Mouse (Mus musculus) neural tube, embryonic 12.5 days (tissue): ENCODE data around the gene Esrrg. TPM values are rescaled to one million over a fixed set of nuclear protein-coding genes. Genes with fewer than 3 reads are reported as not detected.

Source experiments
- ATAC-seq: fragments of 200-750 bp; cut with Nextera tagmentation; 2 replicates; pipeline ENCODE4 v1.8.0; 2017; ENCODE audit warnings: low read depth, mild to moderate bottlenecking, moderate TSS enrichment, moderate library complexity; ENCODE audit not compliant: low FRiP score
- H3K27ac ChIP-seq: fragments of 300-500 bp; sonication (generic); 2 replicates; pipeline ENCODE4 v1.5.1; 2016
- H3K27me3 ChIP-seq: fragments of 300-500 bp; sonication (generic); replicated peaks from 2 replicates; pipeline ENCODE4 v1.6.1; 2016; ENCODE audit warnings: mild to moderate bottlenecking
- H3K36me3 ChIP-seq: fragments of 300-500 bp; sonication (generic); 2 replicates; pipeline ENCODE4 v1.6.1; 2016; ENCODE audit warnings: mild to moderate bottlenecking
- H3K4me1 ChIP-seq: fragments of 300-500 bp; sonication (generic); 2 replicates; pipeline ENCODE4 v1.6.1; 2016
- H3K4me2 ChIP-seq: fragments of 300-500 bp; sonication (generic); replicated peaks from 2 replicates; pipeline ENCODE4 v1.6.1; 2016; ENCODE audit warnings: mild to moderate bottlenecking
- H3K4me3 ChIP-seq: fragments of 300-500 bp; sonication (generic); 2 replicates; pipeline ENCODE4 v1.5.1; 2016
- H3K9ac ChIP-seq: fragments of 300-500 bp; sonication (generic); 2 replicates; pipeline ENCODE4 v1.6.1; 2016; ENCODE audit warnings: mild to moderate bottlenecking
- H3K9me3 ChIP-seq: fragments of 300-500 bp; sonication (generic); 2 replicates; pipeline ENCODE4 v1.6.1; 2016; ENCODE audit warnings: mild to moderate bottlenecking
- WGBS: fragments of 180-500 bp; shearing (Covaris S2); methylation state at CpG from one replicate; pipeline ENCODE4 v1.1.7; 2016; 5-methylcytosine and 5-hydroxymethylcytosine counted together
- polyA plus RNA-seq: library from polyadenylated mRNA; unstranded; fragments of >200 nt; fragmentation: Nextera tagmentation; extraction: Ambion mirVana; gene quantifications from 2 replicates; pipeline ENCODE4 v1.2.1, GENCODE M21; 2016

Gene Esrrg
- polyA plus RNA-seq, 1 experiment from 2014 or later = 17.8 TPM

GRCm38 (mm10) chr1:188046691-188047121, 438.1 kb downstream of the Esrrg start:
- H3K27ac ChIP-seq = no peak overlapping the region
- WGBS = 80% methylated on average over 6 of the region's 6 CpGs
- H3K4me3 ChIP-seq = no peak overlapping the region
- no peaks in the 10 kb centered on the region for H3K27me3 ChIP-seq
- H3K9me3 ChIP-seq = no peaks in the 10 kb centered on the region
- H3K4me1 ChIP-seq = no peaks in the 10 kb centered on the region
- no peaks in the 10 kb centered on the region for H3K36me3 ChIP-seq
- no peak overlapping the region for H3K4me2 ChIP-seq
- no peak overlapping the region for H3K9ac ChIP-seq
- ATAC-seq = no peak

- H3K9ac ChIP-seq = no peak overlapping the region
- no peaks in the 10 kb centered on the region for H3K9me3 ChIP-seq
- H3K36me3 ChIP-seq = no peaks in the 10 kb centered on the region
- H3K27ac ChIP-seq = no peak overlapping the region
- no peak for ATAC-seq
- H3K27me3 ChIP-seq = no peaks in the 10 kb centered on the region
- no peak overlapping the region for H3K4me2 ChIP-seq
- 83% methylated on average over 3 of the region's 3 CpGs for WGBS
- H3K4me1 ChIP-seq = no peaks in the 10 kb centered on the region
- no peak overlapping the region for H3K4me3 ChIP-seq
Measured at GRCm38 (mm10) chr1:188047148-188047547, 438.6 kb downstream of the Esrrg start.

- 79% methylated on average over 3 of the region's 3 CpGs for WGBS
- no peak overlapping the region for H3K27ac ChIP-seq
- H3K4me2 ChIP-seq = no peak overlapping the region
- no peak overlapping the region for H3K9ac ChIP-seq
- ATAC-seq = no peak
- no peaks in the 10 kb centered on the region for H3K9me3 ChIP-seq
- H3K36me3 ChIP-seq = no peaks in the 10 kb centered on the region
- no peak overlapping the region for H3K4me3 ChIP-seq
- H3K27me3 ChIP-seq = no peaks in the 10 kb centered on the region
- no peaks in the 10 kb centered on the region for H3K4me1 ChIP-seq
Measured at GRCm38 (mm10) chr1:188055888-188056287, 447.3 kb downstream of the Esrrg start.

GRCm38 (mm10) chr1:188057892-188058291, 449.3 kb downstream of the Esrrg start:
- Histone ChIP-seq H3K9ac (no peak overlapping the region), H3K27me3 (no peaks in the 10 kb centered on the region), H3K36me3 (no peaks in the 10 kb centered on the region), H3K4me3 (no peak overlapping the region), H3K9me3 (no peaks in the 10 kb centered on the region), H3K4me1 (no peaks in the 10 kb centered on the region), H3K4me2 (no peak overlapping the region), H3K27ac (no peak overlapping the region)
- WGBS = 73% methylated on average over 4 of the region's 4 CpGs
- ATAC-seq = no peak

- H3K4me1 ChIP-seq = no peaks in the 10 kb centered on the region
- H3K36me3 ChIP-seq = no peaks in the 10 kb centered on the region
- H3K27me3 ChIP-seq = no peaks in the 10 kb centered on the region
- H3K4me2 ChIP-seq = no peak overlapping the region
- 88% methylated on average over 6 of the region's 6 CpGs for WGBS
- H3K9me3 ChIP-seq = no peaks in the 10 kb centered on the region
- no peak for ATAC-seq
- no peak overlapping the region for H3K27ac ChIP-seq
- H3K9ac ChIP-seq = no peak overlapping the region
- H3K4me3 ChIP-seq = no peak overlapping the region
Measured at GRCm38 (mm10) chr1:188059006-188059405, 450.4 kb downstream of the Esrrg start.

- no peak for ATAC-seq
- Histone ChIP-seq H3K4me3 (no peak overlapping the region), H3K27me3 (no peaks in the 10 kb centered on the region), H3K27ac (no peak overlapping the region), H3K4me2 (no peak overlapping the region), H3K4me1 (no peaks in the 10 kb centered on the region), H3K36me3 (no peaks in the 10 kb centered on the region), H3K9me3 (no peaks in the 10 kb centered on the region), H3K9ac (no peak overlapping the region)
- WGBS = 84% methylated on average over 7 of the region's 7 CpGs
Measured at GRCm38 (mm10) chr1:188060493-188060892, 451.9 kb downstream of the Esrrg start.

GRCm38 (mm10) chr1:188068833-188069232, 460.2 kb downstream of the Esrrg start:
- H3K9me3 ChIP-seq = no peaks in the 10 kb centered on the region
- H3K27me3 ChIP-seq = no peaks in the 10 kb centered on the region
- no peaks in the 10 kb centered on the region for H3K4me1 ChIP-seq
- no peak overlapping the region for H3K4me3 ChIP-seq
- H3K4me2 ChIP-seq = no peak overlapping the region
- no peak overlapping the region for H3K9ac ChIP-seq
- WGBS = 83% methylated on average over 9 of the region's 9 CpGs
- no peak overlapping the region for H3K27ac ChIP-seq
- no peaks in the 10 kb centered on the region for H3K36me3 ChIP-seq
- ATAC-seq = no peak

- H3K9me3 ChIP-seq = no peaks in the 10 kb centered on the region
- no peaks in the 10 kb centered on the region for H3K4me1 ChIP-seq
- H3K4me2 ChIP-seq = no peak overlapping the region
- no peaks in the 10 kb centered on the region for H3K36me3 ChIP-seq
- no peak overlapping the region for H3K27ac ChIP-seq
- H3K4me3 ChIP-seq = no peak overlapping the region
- H3K27me3 ChIP-seq = no peaks in the 10 kb centered on the region
- no peak for ATAC-seq
- H3K9ac ChIP-seq = no peak overlapping the region
Measured at GRCm38 (mm10) chr1:188069849-188070248, 461.3 kb downstream of the Esrrg start.

- ATAC-seq = no peak
- Histone ChIP-seq H3K4me2 (no peak overlapping the region), H3K27ac (no peak overlapping the region), H3K9ac (no peak overlapping the region), H3K4me1 (no peaks in the 10 kb centered on the region), H3K36me3 (no peaks in the 10 kb centered on the region; the same call in 1 of the 2 replicates), H3K4me3 (no peak overlapping the region), H3K27me3 (no peaks in the 10 kb centered on the region), H3K9me3 (no peaks in the 10 kb centered on the region)
- 91% methylated on average over 11 of the region's 11 CpGs for WGBS
Measured at GRCm38 (mm10) chr1:188077561-188078195, 469.1 kb downstream of the Esrrg start.

- no peak for ATAC-seq
- Histone ChIP-seq H3K9me3 (no peaks in the 10 kb centered on the region), H3K36me3 (no peaks in the 10 kb centered on the region; the same call in 1 of the 2 replicates), H3K4me3 (no peak overlapping the region), H3K4me1 (peaks cover 5% of the 10 kb centered on the region; the same call in 1 of the 2 replicates), H3K27me3 (no peaks in the 10 kb centered on the region), H3K9ac (no peak overlapping the region), H3K27ac (no peak overlapping the region), H3K4me2 (no peak overlapping the region)
- 46% methylated on average over 12 of the region's 12 CpGs for WGBS
Measured at GRCm38 (mm10) chr1:188080261-188080875, 471.8 kb downstream of the Esrrg start.

- Histone ChIP-seq H3K27ac (no peak overlapping the region), H3K4me1 (peaks cover 5% of the 10 kb centered on the region), H3K9me3 (no peaks in the 10 kb centered on the region), H3K36me3 (no peaks in the 10 kb centered on the region), H3K4me2 (no peak overlapping the region), H3K4me3 (no peak overlapping the region), H3K9ac (no peak overlapping the region), H3K27me3 (no peaks in the 10 kb centered on the region)
- WGBS = 70% methylated on average over 18 of the region's 18 CpGs
- ATAC-seq = no peak
Measured at GRCm38 (mm10) chr1:188082665-188083640, 474.4 kb downstream of the Esrrg start.

- Histone ChIP-seq H3K4me2 (no peak overlapping the region), H3K36me3 (no peaks in the 10 kb centered on the region), H3K9ac (no peak overlapping the region), H3K27me3 (no peaks in the 10 kb centered on the region), H3K4me3 (no peak overlapping the region), H3K27ac (no peak overlapping the region), H3K4me1 (peaks cover 5% of the 10 kb centered on the region), H3K9me3 (no peaks in the 10 kb centered on the region)
- no peak for ATAC-seq
- WGBS = 57% methylated on average over 13 of the region's 13 CpGs
Measured at GRCm38 (mm10) chr1:188085116-188085879, 476.7 kb downstream of the Esrrg start.
